Mouse (Mus musculus): ENCODE results near the gene Dpep1.
"Not testable (repeated sequence)": the region's sequence is repeated elsewhere in the genome, so short reads cannot be mapped to it uniquely, and the experiment has no call there.

The Dpep1 gene

DNA sequence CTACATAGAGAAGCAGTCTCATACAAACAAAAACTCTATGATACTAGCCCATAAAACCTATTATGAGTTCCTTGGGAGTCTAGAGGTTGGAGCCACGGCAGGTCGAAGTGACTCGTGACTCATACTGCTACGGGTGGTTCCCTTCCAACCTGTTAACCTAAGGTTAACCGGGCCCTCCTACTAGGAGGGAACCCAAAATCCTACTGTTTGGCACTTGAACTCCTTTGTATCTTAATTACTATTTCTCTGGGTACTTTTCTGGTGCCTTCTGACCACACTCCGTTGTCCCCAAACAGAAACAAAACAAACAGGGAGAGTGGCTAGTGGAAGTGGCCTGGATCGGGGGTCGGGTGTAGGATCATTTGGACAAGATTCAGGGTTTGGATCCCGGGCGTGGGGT is 25.8 kb downstream of the Dpep1 start:
- DNase-seq (ENCODE audit: extremely low read depth, insufficient read length, low spot score), result no peak

DNA sequence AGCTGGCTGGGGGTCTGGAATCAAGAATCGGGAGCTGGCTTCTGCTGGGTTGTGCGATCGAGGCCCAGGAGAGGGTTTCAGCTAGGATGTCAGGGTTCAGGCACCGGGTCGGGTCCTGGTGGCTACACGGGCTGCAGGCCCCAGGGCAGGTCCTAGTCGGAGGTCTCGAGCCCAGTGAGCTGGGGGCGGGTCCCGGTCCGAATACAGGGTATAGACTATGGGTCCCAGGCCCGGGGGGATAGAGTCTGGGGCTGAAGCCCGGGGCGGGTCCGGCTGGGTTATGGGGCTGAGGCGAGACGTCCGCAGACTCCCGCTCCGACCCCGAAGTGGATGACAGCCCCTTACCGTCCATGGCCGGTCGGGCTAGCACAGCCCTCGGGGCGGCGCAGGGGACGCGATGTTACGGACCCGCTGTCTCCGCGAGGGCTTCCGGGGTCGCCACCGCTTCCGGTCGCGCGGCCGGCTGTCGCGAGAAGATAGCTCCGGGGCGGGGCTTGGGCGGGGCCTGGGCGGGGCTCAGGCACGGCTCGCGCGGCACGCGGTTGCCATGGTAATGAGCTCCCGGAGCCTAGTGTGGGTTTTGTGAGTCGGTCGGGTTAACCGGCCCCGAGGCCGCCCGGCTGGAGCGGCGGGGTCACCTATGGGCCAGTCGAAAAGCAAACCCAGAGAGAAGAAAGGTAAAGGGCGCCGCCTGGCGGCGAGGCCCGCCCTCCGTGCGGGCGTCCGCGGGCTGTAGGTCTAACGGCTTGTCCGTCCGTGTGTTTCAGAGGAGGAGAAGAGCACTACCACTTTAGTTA is 26.5 kb downstream of the Dpep1 start, which contains the start of the genes Chmp1a and Spata33:
Chmp1a (minus strand) TSS at position 443 of the 797 bp plus-strand sequence.
Spata33 (plus strand) TSS at position 512 of the 797 bp plus-strand sequence.
- peak; percentile 96 for DNase-seq (ENCODE audit: extremely low read depth, insufficient read length, low spot score)

DNA sequence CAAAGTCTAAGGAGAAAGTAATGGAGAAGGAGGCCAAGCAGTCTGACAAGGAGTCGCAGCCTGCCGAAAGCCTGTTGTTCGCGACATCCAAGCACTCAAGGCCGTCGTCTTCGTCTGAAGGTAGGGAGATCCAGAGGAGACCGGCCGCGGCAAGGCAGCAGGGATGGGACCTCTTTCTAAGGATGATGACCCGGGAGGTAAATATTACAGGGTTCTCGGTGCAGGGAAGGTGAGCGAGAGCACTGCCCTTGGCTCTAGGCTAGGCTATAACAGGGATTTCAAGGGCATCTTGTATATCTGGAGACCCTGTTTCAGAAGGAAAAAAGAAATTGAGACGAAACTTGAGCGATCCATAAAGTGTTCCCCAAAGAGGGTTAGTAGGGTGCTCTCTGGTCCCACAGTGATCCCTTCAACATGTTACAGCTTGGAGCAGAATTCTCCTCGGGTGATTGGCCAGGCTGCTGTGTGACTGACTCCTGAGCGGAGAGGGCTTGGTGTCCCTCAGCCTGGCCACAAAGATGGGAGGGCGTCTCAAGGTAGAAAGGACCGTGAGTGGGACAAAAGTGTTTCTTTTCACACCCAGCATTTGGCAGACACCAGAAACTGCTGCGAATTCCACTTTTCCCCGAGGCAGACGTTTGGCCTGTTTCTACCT is 27.2 kb downstream of the Dpep1 start:
- DNase-seq (ENCODE audit: extremely low read depth, insufficient read length, low spot score), result no peak

DNA sequence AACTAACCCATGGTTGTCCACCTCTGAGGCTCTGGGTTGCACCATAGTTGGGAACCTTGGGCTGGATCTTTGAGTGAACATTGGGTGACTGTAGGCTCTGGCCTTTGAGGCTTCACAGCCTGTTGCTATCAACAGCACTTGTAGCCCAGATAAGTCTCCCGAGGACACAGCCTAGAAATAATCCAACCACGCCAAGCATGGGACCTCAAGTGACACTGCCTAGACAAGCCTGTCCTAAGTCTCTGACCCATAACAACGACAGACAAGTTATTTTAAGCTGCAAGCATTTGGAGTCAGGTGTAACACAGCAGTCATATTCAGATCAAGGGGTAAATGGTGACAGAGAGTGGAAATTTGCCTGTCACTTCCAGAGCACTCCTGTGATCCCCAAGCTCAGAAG is 29.4 kb downstream of the Dpep1 start:
- DNase-seq (ENCODE audit: extremely low read depth, insufficient read length, low spot score), result no peak

DNA sequence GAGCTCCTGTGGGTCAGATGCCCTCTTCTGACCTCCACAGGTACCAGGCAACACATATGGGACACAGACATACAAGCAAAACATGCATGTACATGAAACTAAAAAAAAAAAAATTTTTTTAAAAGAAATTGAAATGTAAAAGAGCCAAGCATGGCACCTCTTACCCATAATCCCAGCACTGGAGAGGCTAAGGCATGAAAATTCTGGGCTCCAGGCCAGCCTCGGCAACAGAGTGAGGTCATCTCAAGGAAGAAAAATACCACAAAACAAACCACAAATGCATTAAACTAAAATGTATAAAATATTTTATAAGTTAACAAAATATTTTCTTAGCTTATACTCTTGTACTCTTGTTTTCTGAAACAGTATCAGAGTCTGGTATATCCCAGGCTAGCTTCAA is 34.9 kb downstream of the Dpep1 start:
- DNase-seq (ENCODE audit: extremely low read depth, insufficient read length, low spot score), result peak; percentile 35

DNA sequence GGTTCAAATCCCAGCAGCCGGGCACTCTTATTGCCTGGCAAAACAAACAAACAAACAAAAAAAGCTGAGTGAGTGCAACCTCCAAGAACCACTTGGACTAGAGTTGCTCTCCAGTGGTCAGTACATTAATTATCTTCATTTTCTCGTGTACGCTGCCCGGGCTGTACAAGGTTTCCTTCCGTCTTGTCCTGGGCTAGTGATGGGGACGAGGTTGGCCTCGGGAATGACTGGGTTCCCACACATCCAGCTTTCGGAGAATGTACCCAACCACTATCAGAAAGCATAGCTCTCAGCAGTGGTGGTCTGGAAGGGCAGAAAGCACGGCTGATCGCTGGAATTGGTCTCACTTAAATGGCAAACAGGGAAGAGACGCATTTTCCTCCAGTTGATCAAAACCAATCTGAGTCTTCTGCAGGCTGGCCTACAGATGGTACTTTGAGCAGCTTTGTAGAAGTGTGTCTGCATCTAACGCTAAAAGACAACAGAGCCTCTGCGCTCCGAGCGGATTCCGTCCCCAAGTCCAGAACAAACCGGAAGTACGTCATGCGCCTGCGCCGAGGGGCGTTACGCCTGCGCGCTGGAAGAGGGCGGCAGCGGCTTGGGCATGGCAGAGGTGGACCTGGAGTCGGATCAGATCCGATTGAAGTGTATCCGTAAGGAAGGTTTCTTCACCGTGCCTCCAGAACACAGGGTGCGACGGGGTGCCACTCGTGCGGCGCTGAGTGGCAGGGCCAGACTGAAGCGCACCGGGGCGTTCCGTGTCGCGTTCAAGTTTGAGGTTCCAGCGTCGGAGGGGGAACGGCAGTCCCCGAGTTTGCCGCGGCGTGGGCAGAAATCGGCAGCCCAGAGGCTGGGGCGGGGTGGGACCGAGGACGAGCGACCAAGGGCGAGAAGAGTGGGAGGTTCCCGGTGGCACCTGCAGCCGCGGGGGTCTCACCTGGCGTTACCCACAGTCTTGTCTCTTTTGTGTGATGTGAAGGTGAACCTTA is 38.5 kb downstream of the Dpep1 start, which contains the start of gene Cdk10:
Cdk10 (plus strand) TSS at position 565 of the 989 bp plus-strand sequence.
- peak; percentile 83 for DNase-seq (ENCODE audit: extremely low read depth, insufficient read length, low spot score)

DNA sequence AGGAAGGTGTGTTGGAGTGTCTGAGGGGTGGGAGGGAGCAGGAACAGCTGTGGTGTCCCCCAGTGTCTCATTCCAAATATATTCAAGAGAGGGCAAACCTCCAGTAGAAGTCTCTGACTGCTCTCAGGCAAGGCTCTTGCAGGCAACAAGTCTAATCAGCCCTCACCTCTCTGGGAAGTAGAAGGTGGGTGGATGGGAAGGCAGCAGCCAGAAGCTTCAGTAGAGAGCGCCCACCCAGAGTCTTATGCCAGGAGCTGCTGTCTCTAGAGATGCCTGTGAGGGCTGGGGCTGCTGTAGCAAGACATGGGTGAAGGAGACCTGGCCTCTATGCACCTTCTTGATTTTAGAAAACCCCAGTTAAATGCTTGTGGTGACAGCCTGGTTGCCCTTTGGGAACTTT is 42.4 kb downstream of the Dpep1 start:
- no peak for DNase-seq (ENCODE audit: extremely low read depth, insufficient read length, low spot score)

DNA sequence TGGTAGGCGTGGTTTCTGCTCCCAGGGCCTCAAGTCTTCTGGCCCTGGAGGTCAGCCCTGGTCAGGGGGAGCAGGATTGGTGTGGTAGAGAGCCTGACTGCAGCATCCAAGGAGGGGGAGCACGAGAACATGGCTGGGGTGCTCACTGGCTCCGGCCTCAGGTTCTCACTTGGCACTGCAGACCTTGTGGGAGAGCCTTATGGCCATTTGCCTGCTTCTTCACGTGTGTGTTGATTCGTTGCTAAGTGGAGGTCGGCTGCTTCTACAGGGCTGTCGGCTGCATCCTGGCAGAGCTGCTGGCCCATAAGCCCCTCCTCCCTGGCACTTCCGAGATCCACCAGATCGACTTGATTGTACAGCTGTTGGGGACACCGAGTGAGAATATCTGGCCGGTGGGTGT is 44.3 kb downstream of the Dpep1 start:
- not testable (repeated sequence) for DNase-seq (ENCODE audit: extremely low read depth, insufficient read length, low spot score)

DNA sequence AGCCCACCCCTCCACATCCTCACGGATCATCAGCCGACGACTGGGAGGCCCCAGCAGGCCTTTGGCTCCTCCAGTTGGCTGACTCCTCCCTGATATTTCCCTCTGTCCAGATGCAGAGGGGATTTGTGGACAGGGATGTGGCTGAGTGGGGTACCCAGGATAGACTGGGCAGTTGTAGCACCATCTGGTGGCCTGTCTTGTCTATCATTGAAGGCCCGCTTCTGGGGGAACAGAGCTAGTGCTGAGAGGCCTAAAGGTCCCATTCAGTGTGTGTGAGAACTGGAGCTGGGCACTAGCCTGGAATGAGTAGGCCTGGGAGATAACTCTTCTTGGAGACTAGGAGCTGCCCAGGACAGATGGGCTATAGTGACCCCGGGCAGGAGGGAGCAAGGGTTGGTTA is 45.7 kb downstream of the Dpep1 start:
- no peak for DNase-seq (ENCODE audit: extremely low read depth, insufficient read length, low spot score)

DNA sequence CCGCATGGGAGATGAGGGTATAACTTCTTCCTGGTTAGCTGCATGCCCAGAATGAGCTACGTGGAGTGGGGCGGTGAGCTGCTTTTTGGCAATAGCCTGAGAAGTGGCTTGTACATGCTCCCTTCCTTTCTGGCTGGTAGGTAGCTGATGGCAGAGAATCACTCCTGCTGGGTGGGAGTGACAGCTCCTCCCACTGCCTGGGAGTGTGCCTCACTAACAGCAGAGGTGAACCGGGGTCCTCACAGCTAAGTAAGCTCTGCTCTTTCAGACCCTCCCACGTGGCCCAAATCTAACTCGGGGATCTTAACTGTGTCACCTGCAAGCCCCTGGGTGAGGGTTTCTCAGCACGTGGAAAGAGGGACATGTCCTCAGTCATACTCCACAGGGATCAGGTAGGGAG is 46.5 kb downstream of the Dpep1 start:
- no peak for DNase-seq (ENCODE audit: extremely low read depth, insufficient read length, low spot score)

DNA sequence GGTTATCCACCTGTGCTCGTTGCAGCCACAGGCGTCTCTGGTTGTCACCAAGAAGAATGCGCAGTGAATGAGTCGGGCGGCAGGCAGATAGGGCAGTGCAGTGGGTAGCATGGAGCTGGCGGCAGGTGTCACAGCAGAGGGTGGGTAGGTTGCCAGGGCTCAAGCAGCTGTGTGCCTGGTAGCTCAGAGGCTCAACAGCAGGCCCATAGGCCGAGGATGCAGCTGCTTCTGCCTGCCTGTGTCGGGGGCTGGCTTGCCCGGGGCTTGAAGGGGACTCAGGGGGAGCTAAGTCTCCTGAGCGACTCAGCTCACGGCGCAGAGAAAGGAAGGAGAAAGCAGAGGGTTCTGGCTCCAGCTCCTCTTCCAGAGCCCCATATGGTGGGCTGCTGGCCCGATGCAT is 47.3 kb downstream of the Dpep1 start:
- DNase-seq (ENCODE audit: extremely low read depth, insufficient read length, low spot score), result no peak

DNA sequence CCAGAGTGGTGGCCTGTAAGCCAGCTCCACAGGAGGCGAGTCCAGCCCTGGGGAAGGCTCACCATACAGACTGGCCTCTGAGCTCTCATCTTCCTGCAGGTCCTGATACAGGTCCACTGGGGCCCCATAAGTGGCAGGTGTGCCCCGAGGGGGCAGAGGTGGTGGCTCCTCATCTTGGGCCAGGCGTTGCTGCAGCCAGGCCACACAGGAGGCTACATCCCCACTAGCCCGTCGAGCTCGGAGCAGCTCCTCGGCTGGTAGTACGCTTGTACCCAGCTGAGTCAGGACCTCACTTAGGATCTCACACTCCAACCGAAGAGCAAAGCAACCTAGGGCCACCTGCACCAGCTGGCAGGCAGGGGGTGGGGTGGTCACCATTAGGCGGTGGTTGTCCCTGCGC is 47.7 kb downstream of the Dpep1 start:
- DNase-seq (ENCODE audit: extremely low read depth, insufficient read length, low spot score), result no peak

DNA sequence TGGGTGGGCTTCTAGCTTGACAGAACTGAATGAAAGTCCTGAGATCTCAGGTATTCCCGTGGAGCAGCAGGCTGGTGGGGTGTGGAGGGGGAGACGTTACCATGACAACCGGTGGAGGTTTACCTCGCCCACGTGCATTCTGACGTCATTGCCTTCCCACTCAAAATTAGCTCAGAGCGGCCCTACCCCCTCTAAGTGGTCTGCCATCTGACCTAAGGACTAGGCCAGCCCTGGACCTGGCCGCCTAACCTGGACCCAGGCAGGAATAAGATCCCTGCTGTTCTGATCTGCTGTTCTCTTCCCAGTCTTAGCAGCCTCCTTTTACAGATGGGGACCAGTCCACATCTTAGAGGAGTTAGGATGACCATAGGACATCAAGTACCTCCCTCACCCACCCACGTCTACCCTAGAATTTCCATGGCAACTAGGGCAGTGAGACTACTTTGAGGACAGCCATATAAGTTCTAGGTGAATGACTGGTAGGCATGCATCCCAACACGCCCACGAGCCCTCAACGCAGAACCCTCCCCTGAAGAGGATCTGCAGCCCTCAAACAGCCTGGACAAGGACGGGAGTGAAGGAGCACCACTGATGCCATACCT is 49.0 kb downstream of the Dpep1 start:
- DNase-seq (ENCODE audit: extremely low read depth, insufficient read length, low spot score), result no peak

DNA sequence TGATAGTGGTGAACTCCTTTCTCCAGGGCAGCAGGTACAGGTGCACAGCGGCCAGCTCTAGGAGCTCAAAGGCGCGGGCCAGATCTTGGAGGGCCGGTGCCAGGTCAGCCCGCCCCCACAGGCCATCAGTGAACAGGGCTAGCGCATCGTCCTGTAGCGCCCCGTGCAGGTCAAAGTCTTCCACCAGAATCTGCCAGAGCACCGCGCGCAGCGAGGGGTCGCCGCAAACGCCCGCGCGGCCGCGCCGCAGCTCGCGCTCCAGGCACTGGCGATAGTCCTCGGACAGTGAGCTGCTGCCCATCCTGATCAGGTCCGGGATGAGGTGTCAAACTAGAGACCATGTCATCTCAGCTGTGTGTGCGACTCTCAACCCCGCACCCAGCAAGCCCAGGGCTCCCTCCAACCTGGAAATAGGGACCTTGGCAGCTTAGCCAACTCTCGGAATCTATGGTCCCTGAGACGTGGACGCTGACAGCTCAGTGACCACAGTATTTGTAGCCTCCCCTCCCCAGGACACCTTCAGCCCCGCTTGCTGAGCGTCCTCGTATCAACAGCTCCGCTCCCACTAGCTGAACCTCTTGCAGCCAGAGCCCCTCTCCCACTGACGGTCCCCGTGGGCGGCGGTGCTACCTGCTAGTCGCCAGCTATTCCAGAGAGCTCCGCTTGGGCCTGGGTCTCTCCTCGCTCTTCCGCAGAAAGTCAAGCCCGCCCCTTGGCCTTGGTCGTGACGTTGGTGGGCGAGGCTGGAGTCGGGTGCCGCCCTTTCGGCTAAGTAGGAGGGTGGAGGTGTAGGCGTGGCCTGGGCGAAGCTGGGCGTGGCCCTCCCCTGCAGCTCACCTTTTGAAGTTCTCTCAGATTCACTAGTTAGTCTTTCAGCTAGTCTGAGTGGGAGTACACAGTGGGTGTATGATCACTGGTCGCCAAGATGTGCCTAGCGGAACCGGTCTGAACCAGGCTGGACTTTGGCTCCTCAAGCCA is 49.8 kb downstream of the Dpep1 start, which contains the start of gene Spata2l:
Spata2l (minus strand) TSS at position 714 of the 978 bp plus-strand sequence.
- peak; percentile 67 for DNase-seq (ENCODE audit: extremely low read depth, insufficient read length, low spot score)

DNA sequence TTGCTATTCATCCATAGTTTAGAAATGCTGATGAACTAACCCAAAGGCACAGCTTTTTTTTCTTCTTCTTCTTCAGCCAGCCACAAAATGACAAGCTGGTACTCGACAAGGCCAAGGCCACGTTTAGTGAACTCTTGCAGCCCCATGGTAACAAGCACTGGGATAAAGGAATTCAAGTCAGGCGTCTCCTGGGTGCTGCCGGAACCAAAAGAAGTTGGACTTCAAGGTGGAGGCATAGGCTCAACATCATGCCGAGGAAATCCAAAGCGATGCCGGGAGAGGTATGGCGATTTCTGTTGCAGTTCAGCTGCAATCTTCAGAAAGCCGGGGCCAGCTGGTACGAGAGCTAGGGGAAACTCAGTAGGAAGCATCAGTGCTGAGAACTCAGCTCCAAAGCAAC is 53.4 kb downstream of the Dpep1 start:
- no peak for DNase-seq (ENCODE audit: extremely low read depth, insufficient read length, low spot score)

DNA sequence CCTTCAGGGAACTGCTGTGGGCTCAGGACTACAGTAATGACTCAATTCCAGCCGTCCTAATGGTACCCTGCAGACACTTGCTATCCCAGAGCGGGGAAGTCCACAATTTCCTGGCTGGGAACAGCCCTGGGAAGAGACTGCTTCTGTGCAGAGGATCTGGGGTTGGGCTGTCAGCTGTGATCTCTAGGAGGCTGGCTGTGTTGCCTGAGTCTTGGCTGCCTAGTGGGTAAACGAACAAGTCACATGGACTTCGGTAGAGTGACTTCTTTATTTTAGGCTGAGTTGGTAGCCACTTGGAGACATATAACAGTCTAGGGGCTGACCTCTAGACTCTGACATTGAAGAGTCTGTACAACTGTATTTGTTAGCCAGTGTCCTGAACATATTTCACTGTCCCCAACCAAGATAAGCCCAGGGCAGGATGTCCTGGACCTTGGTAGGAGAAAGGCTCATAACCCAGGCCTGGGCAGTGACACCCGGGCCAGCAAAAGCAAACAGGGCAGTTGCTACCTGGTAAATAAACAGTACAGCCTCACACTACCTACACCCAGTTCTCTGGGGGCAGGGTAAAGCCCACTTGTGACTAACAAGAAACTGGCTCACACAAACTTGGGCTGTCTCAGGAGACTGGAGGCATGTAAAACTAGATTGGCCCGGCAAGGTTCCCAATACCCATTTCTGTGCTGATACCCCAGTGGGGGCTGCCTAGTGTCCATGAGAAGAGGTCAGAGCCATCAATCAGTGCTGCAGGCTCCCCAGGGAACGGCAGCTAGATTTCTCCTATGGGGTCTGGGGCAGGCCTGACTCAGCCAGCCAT is 56.3 kb downstream of the Dpep1 start:
- DNase-seq (ENCODE audit: extremely low read depth, insufficient read length, low spot score), result no peak

DNA sequence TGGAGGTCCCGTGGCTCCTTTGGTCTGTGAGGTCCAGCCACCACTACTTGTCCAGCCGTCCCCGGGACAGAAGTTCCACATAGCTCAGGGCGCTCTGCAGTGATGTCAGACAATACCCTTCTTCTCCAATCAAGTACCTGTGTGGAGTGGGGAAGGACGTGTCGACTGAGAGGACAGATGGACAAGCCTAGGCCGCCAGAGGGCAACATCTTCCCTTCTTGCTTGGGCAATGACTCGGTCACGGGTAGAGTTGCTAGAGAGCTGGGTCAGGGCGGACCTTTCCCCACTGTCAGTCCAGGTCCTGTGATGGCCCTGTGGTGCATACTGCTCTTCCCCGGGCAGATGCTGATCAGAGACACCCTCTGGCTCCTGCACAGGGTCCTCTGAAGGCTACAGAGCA is 57.0 kb downstream of the Dpep1 start:
- DNase-seq (ENCODE audit: extremely low read depth, insufficient read length, low spot score), result no peak

DNA sequence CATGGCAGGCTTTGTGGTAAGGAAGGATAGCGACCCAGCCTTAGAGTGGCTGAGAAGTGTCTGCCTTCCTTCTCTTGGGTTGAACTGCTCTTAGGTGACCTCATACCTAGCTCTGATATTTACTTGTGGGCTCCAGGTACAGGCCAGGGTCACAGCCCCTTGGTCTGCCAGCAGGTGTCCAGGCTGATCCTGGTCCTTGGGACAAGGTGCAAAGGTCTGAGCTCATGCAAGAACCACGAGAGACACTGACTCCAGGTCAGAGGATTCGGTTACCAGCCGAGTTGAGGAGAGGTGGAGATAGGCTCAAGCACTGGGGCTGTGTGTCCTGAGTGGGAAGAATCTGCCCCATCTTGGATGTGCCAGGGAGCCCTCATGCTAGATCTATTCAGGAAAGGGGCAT is 58.3 kb downstream of the Dpep1 start:
- no peak for DNase-seq (ENCODE audit: extremely low read depth, insufficient read length, low spot score)

Measured in 3134 (cell line).